12 mouse cellular contexts compared by ENCODE assay signal in genomic region chr11:68389621-68390020, GRCm38 (mm10). TPM values are rescaled to one million over a fixed set of nuclear protein-coding genes. Genes with fewer than 3 reads are reported as not detected.
DNase-seq lines count a peak whose midpoint lies in the region; ATAC-seq and TF ChIP-seq lines count a peak whose summit lies in the region.
"Had no signal": no experiment of that assay in that cellular context is flagged by ENCODE, and none has a peak within 500 bp of the region (broad histone marks: within the 10 kb centered on the region; RNA-seq: fewer than 3 reads in every experiment).

No protein-coding gene starts in this region.

- peaks cover 12% of the 10 kb centered on the region for H3K4me1 ChIP-seq in hindbrain, embryonic 11.5 days (replicated peaks; ENCODE audit: control insufficient read depth, insufficient read depth, low read length)
- peaks cover 77% of the 10 kb centered on the region for H3K4me1 ChIP-seq in hindbrain, embryonic 10.5 days (replicated peaks)
- H3K4me1 ChIP-seq in midbrain, embryonic 11.5 days (ENCODE audit: control insufficient read depth, insufficient read depth, low read length) = peaks cover 31% of the 10 kb centered on the region
- H3K4me1 ChIP-seq in midbrain, postnatal 0 days (ENCODE audit: insufficient read depth, low read length) = peaks cover 4% of the 10 kb centered on the region
- peaks cover 56% of the 10 kb centered on the region for H3K4me1 ChIP-seq in embryonic facial prominence, embryonic 10.5 days
- peaks cover 25% of the 10 kb centered on the region for H3K4me1 ChIP-seq in heart, postnatal 0 days (ENCODE audit: control insufficient read depth, insufficient read depth)
- H3K4me1 ChIP-seq in liver, postnatal 0 days (ENCODE audit: insufficient read depth) = peaks cover 14% of the 10 kb centered on the region

- TF ChIP-seq EP300 in heart, postnatal 0 days (IDR thresholded peaks at IDR 0.05; ENCODE audit: low read depth) = no peak
- no peak for TF ChIP-seq EP300 in liver, postnatal 0 days (IDR thresholded peaks at IDR 0.05; ENCODE audit: low read depth)

- H3K27me3 ChIP-seq in hindbrain, embryonic 11.5 days (ENCODE audit: control insufficient read depth, insufficient read depth, low read length) = peaks cover 75% of the 10 kb centered on the region
- peaks cover 98% of the 10 kb centered on the region for H3K27me3 ChIP-seq in hindbrain, embryonic 10.5 days (ENCODE audit: insufficient read depth, poor library complexity, severe bottlenecking)
- H3K27me3 ChIP-seq in midbrain, embryonic 11.5 days (ENCODE audit: control insufficient read depth, insufficient read depth, low read length) = peaks cover 70% of the 10 kb centered on the region
- peaks cover 58% of the 10 kb centered on the region for H3K27me3 ChIP-seq in midbrain, postnatal 0 days (ENCODE audit: insufficient read depth, low read length)
- H3K27me3 ChIP-seq in embryonic facial prominence, embryonic 10.5 days (replicated peaks; ENCODE audit: low read depth, poor library complexity, severe bottlenecking) = peaks cover 98% of the 10 kb centered on the region
- H3K27me3 ChIP-seq in heart, postnatal 0 days (ENCODE audit: control insufficient read depth, insufficient read depth, low read length) = peaks cover 16% of the 10 kb centered on the region
- H3K27me3 ChIP-seq in liver, postnatal 0 days (ENCODE audit: insufficient read depth, low read length) = peaks cover 92% of the 10 kb centered on the region

- no peak for TF ChIP-seq CTCF in midbrain, postnatal 0 days (IDR thresholded peaks at IDR 0.05)
- TF ChIP-seq CTCF in heart, postnatal 0 days (IDR thresholded peaks at IDR 0.05; ENCODE audit: low read depth) = peak; percentile 16; the same call in 1 of the 2 replicates
- no peak for TF ChIP-seq CTCF in liver, postnatal 0 days (IDR thresholded peaks at IDR 0.05; ENCODE audit: low read depth)

- no peak overlapping the region for H3K4me3 ChIP-seq in hindbrain, embryonic 11.5 days (ENCODE audit: low read depth, low read length)
- no peak overlapping the region for H3K4me3 ChIP-seq in hindbrain, embryonic 10.5 days
- no peak overlapping the region for H3K4me3 ChIP-seq in midbrain, embryonic 11.5 days (ENCODE audit: low read depth, low read length)
- H3K4me3 ChIP-seq in midbrain, postnatal 0 days (ENCODE audit: low read depth, low read length) = no peak overlapping the region
- no peak overlapping the region for H3K4me3 ChIP-seq in embryonic facial prominence, embryonic 10.5 days
- H3K4me3 ChIP-seq in heart, postnatal 0 days (ENCODE audit: low read depth, low read length) = no peak overlapping the region
- H3K4me3 ChIP-seq in liver, postnatal 0 days (ENCODE audit: low read depth, low read length) = no peak overlapping the region

- H3K27ac ChIP-seq in hindbrain, embryonic 11.5 days (ENCODE audit: low read depth, low read length) = no peak overlapping the region
- no peak overlapping the region for H3K27ac ChIP-seq in hindbrain, embryonic 10.5 days
- no peak overlapping the region for H3K27ac ChIP-seq in midbrain, embryonic 11.5 days (ENCODE audit: low read depth, low read length)
- no peak overlapping the region for H3K27ac ChIP-seq in midbrain, postnatal 0 days (ENCODE audit: low read depth, low read length)
- no peak overlapping the region for H3K27ac ChIP-seq in embryonic facial prominence, embryonic 10.5 days (replicated peaks)
- H3K27ac ChIP-seq in heart, postnatal 0 days (ENCODE audit: low read depth) = peak overlapping the region; percentile 80
- H3K27ac ChIP-seq in liver, postnatal 0 days (ENCODE audit: low read depth) = no peak overlapping the region
- H3K27ac ChIP-seq: liver, embryonic 14.5 days had no signal

- 3% methylated on average over 8 of the region's 8 CpGs for WGBS in hindbrain, embryonic 11.5 days
- 2% methylated on average over 8 of the region's 8 CpGs for WGBS in hindbrain, embryonic 10.5 days
- 2% methylated on average over 8 of the region's 8 CpGs for WGBS in midbrain, embryonic 11.5 days
- WGBS in midbrain, postnatal 0 days = 8% methylated on average over 8 of the region's 8 CpGs
- 2% methylated on average over 8 of the region's 8 CpGs for WGBS in embryonic facial prominence, embryonic 10.5 days
- WGBS in heart, postnatal 0 days = 15% methylated on average over 8 of the region's 8 CpGs
- WGBS in liver, postnatal 0 days (ENCODE audit: insufficient replicate concordance) = 3% methylated on average over 8 of the region's 8 CpGs

- H3K36me3 ChIP-seq in hindbrain, embryonic 11.5 days (ENCODE audit: control insufficient read depth, insufficient read depth, low read length) = no peaks in the 10 kb centered on the region
- peaks cover 7% of the 10 kb centered on the region; the same call in 1 of the 2 replicates for H3K36me3 ChIP-seq in hindbrain, embryonic 10.5 days
- H3K36me3 ChIP-seq in midbrain, embryonic 11.5 days (ENCODE audit: control insufficient read depth, insufficient read depth, low read length) = no peaks in the 10 kb centered on the region
- no peaks in the 10 kb centered on the region for H3K36me3 ChIP-seq in midbrain, postnatal 0 days (ENCODE audit: insufficient read depth, low read length)
- no peaks in the 10 kb centered on the region for H3K36me3 ChIP-seq in embryonic facial prominence, embryonic 10.5 days (replicated peaks)
- H3K36me3 ChIP-seq in heart, postnatal 0 days (replicated peaks; ENCODE audit: control insufficient read depth, insufficient read depth, low read length) = no peaks in the 10 kb centered on the region
- H3K36me3 ChIP-seq in liver, postnatal 0 days (replicated peaks; ENCODE audit: insufficient read depth, low read length) = no peaks in the 10 kb centered on the region

- DNase-seq in hindbrain, embryonic 11.5 days (ENCODE audit: low spot score) = peak; percentile 37
- DNase-seq in hindbrain, embryonic 10.5 days (ENCODE audit: low spot score) = no peak
- peak; percentile 91 for DNase-seq in midbrain, embryonic 11.5 days (ENCODE audit: low spot score, missing footprints)
- no peak for DNase-seq in midbrain, postnatal 0 days (ENCODE audit: low spot score)
- DNase-seq in embryonic facial prominence, embryonic 10.5 days (ENCODE audit: low spot score) = peak; percentile 40
- peak; percentile 46 for DNase-seq in heart, postnatal 0 days (ENCODE audit: low spot score)
- DNase-seq in liver, postnatal 0 days = no peak
- DNase-seq: cerebellum, adult 11 months; gastrocnemius, postnatal 25 days; lung, postnatal 36 days; right cerebral cortex, postnatal 4 days had no signal

- no peak for ATAC-seq in hindbrain, embryonic 11.5 days (ENCODE audit: low FRiP score)
- ATAC-seq in midbrain, embryonic 11.5 days (ENCODE audit: low FRiP score) = no peak
- ATAC-seq in midbrain, postnatal 0 days (ENCODE audit: low FRiP score) = no peak
- no peak for ATAC-seq in heart, postnatal 0 days (ENCODE audit: insufficient read depth, low read depth)
- no peak for ATAC-seq in liver, postnatal 0 days

- no peaks in the 10 kb centered on the region for H3K9me3 ChIP-seq in hindbrain, embryonic 11.5 days (ENCODE audit: control insufficient read depth, low read length)
- H3K9me3 ChIP-seq in hindbrain, embryonic 10.5 days = peaks cover 4% of the 10 kb centered on the region; the same call in 1 of the 2 replicates
- no peaks in the 10 kb centered on the region for H3K9me3 ChIP-seq in midbrain, embryonic 11.5 days (ENCODE audit: control insufficient read depth, low read length)
- H3K9me3 ChIP-seq in midbrain, postnatal 0 days (ENCODE audit: low read length) = no peaks in the 10 kb centered on the region
- no peaks in the 10 kb centered on the region for H3K9me3 ChIP-seq in embryonic facial prominence, embryonic 10.5 days
- no peaks in the 10 kb centered on the region for H3K9me3 ChIP-seq in heart, postnatal 0 days (replicated peaks; ENCODE audit: control insufficient read depth, low read length)
- H3K9me3 ChIP-seq in liver, postnatal 0 days (ENCODE audit: low read length) = no peaks in the 10 kb centered on the region

- no peak overlapping the region for H3K4me2 ChIP-seq in hindbrain, embryonic 11.5 days (replicated peaks; ENCODE audit: low read depth, low read length)
- H3K4me2 ChIP-seq in midbrain, embryonic 11.5 days = 0 out of 2 replicates have a peak overlapping the region, but pooled peaks have one; percentile 4
- H3K4me2 ChIP-seq in midbrain, postnatal 0 days (ENCODE audit: low read depth, low read length, poor library complexity, severe bottlenecking) = no peak overlapping the region
- peak overlapping the region; percentile 1; the same call in 1 of the 2 replicates for H3K4me2 ChIP-seq in heart, postnatal 0 days (ENCODE audit: low read depth, low read length)
- no peak overlapping the region for H3K4me2 ChIP-seq in liver, postnatal 0 days (ENCODE audit: low read depth, low read length)

- H3K9ac ChIP-seq in hindbrain, embryonic 11.5 days (ENCODE audit: low read depth, low read length) = no peak overlapping the region
- H3K9ac ChIP-seq in midbrain, embryonic 11.5 days (ENCODE audit: low read length) = no peak overlapping the region
- no peak overlapping the region for H3K9ac ChIP-seq in midbrain, postnatal 0 days (replicated peaks; ENCODE audit: low read length, poor library complexity, severe bottlenecking)
- no peak overlapping the region for H3K9ac ChIP-seq in heart, postnatal 0 days (replicated peaks; ENCODE audit: low read depth, low read length)
- H3K9ac ChIP-seq in liver, postnatal 0 days (replicated peaks) = no peak overlapping the region
- H3K9ac ChIP-seq: liver, embryonic 14.5 days had no signal

RNA-seq across cellular contexts. Expression of gene Ntn1, which starts 11.0 kb away (rescaled TPM):
- 7.7 and 11.9 TPM in 2 replicates for polyA plus RNA-seq in hindbrain, embryonic 11.5 days (2014; fragmentation: Nextera tagmentation; extraction: Ambion mirVana)
- polyA plus RNA-seq in hindbrain, embryonic 10.5 days (2016; fragmentation: Nextera tagmentation; extraction: Ambion mirVana) = 18.2 and 23.7 TPM in 2 replicates
- polyA plus RNA-seq in midbrain, embryonic 11.5 days (2014; fragmentation: Nextera tagmentation; extraction: Ambion mirVana) = 10.0 and 10.2 TPM in 2 replicates
- 66.4 and 69.1 TPM in 2 replicates for total RNA-seq in midbrain, postnatal 0 days (2014; rRNA removed)
- polyA plus RNA-seq in midbrain, postnatal 0 days (2015; fragmentation: Nextera tagmentation; extraction: Ambion mirVana) = 9.6 and 9.7 TPM in 2 replicates
- 7.4 and 8.2 TPM in 2 replicates for polyA plus RNA-seq in embryonic facial prominence, embryonic 10.5 days (2016; fragmentation: Nextera tagmentation; extraction: Ambion mirVana)
- 117 and 136 TPM in 2 replicates for total RNA-seq in heart, postnatal 0 days (2014; rRNA removed; ENCODE audit: low replicate concordance)
- polyA plus RNA-seq in heart, postnatal 0 days (2015; fragmentation: Nextera tagmentation; extraction: Ambion mirVana) = 21.3 and 24.8 TPM in 2 replicates
- polyA plus RNA-seq in liver, postnatal 0 days (2015; fragmentation: Nextera tagmentation; extraction: Ambion mirVana) = 0.76 and 0.95 TPM in 2 replicates

RNA-seq across cellular contexts. Expression of gene Pik3r5, which starts 42.3 kb away (rescaled TPM):
- 0.73 and 0.74 TPM in 2 replicates for polyA plus RNA-seq in hindbrain, embryonic 11.5 days (2014; fragmentation: Nextera tagmentation; extraction: Ambion mirVana)
- polyA plus RNA-seq in hindbrain, embryonic 10.5 days (2016; fragmentation: Nextera tagmentation; extraction: Ambion mirVana) = 0.88 and 1.2 TPM in 2 replicates
- 0.43 and 0.92 TPM in 2 replicates for polyA plus RNA-seq in midbrain, embryonic 11.5 days (2014; fragmentation: Nextera tagmentation; extraction: Ambion mirVana)
- total RNA-seq in midbrain, postnatal 0 days (2014; rRNA removed) = 1.0 and 1.4 TPM in 2 replicates
- 0.23 and 0.52 TPM in 2 replicates for polyA plus RNA-seq in midbrain, postnatal 0 days (2015; fragmentation: Nextera tagmentation; extraction: Ambion mirVana)
- 0.69 and 1.3 TPM in 2 replicates for polyA plus RNA-seq in embryonic facial prominence, embryonic 10.5 days (2016; fragmentation: Nextera tagmentation; extraction: Ambion mirVana)
- total RNA-seq in heart, postnatal 0 days (2014; rRNA removed; ENCODE audit: low replicate concordance) = 1.5 and 2.0 TPM in 2 replicates
- polyA plus RNA-seq in heart, postnatal 0 days (2015; fragmentation: Nextera tagmentation; extraction: Ambion mirVana) = 0.82 and 0.84 TPM in 2 replicates
- 0.82 and 0.86 TPM in 2 replicates for polyA plus RNA-seq in liver, postnatal 0 days (2015; fragmentation: Nextera tagmentation; extraction: Ambion mirVana)

Comparison
In these comparisons a context has a peak if more than half of its experiments do, and no peak if none do; other contexts are left out.
1. DNase-seq: peak in hindbrain, embryonic 11.5 days (single experiment), midbrain, embryonic 11.5 days (single experiment), embryonic facial prominence, embryonic 10.5 days (single experiment) and heart, postnatal 0 days (single experiment); none in hindbrain, embryonic 10.5 days (single experiment), midbrain, postnatal 0 days (single experiment) and liver, postnatal 0 days (single experiment).
2. H3K4me2 ChIP-seq: peak in midbrain, embryonic 11.5 days (single experiment) and heart, postnatal 0 days (single experiment); none in hindbrain, embryonic 11.5 days (single experiment), midbrain, postnatal 0 days (single experiment) and liver, postnatal 0 days (single experiment).